Mouse (Mus musculus): ENCODE measurements around the gene Keap1. TPM values are rescaled to one million over a fixed set of nuclear protein-coding genes. Genes with fewer than 3 reads are reported as not detected.

The Keap1 gene
- total RNA-seq, 2 experiments from 2014 or later, result 47.9 to 50.8 TPM

DNA sequence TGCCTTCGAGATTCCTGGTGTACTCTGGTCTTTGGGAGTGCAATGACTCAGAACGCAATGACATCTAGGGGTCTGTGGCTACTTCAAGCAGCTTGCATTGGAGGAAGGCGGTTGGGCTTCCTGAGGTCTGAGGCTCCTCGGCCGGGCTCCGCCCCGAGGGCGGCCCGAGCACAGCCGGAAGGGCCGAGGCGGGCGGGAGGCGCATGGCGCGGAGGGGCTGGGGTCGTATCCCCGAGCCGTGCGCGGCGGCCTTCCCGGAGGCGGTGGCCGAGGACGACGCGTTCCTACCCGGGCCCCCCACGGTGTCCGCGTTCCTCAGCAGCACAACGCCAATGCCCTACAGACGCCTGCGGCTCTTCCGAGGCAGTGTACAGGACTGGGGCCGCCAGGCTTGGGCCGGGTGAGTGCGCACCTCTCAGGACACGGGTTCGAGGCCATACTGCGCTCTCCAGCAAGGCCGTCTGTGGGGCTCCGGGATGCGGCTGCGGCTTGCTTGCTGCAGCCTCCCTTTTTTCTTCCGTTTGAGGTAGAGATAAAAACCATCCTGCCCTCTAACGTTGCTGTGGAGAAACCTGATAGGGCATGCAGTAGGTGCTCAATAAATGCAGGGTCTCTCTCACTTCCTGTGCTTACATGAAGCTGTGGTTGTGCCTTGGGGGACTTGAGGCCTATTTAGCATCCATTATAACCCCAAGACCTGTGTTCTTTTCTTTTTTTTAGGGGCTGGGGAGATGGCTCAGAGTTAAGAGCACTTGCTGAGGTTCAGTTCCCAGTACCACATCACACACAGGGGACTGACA lies 57.5 kb downstream of the Keap1 start:
- DNase-seq (ENCODE audit: extremely low spot score in 1 of 2, low spot score in 2 of 2), result peak in 1 of 2 experiments; percentile 71
- intact Hi-C loops (cut with DNase I), result no loop called here

DNA sequence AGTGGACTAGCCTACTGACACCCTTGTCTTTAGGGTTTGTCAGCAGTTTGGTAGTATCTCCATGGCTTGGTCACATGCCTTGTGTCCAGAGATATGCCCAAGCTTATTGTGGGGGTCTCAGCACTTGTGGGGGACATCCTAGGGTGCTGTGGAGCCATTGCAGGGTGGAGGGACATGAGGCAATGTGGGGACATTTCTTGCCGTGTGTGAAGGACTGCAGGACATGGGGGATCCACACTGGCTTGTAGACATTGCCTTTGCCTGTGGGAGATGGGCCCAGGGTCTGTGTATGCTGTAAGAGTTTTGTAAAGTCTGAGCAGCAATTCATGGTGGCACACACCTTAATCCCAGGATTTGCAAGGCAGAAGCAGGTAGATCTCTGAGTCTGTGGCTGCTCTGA lies 58.3 kb downstream of the Keap1 start:
- intact Hi-C loops (cut with DNase I), result no loop called here
- no peak for DNase-seq (ENCODE audit: extremely low spot score in 1 of 2, low spot score in 2 of 2)

DNA sequence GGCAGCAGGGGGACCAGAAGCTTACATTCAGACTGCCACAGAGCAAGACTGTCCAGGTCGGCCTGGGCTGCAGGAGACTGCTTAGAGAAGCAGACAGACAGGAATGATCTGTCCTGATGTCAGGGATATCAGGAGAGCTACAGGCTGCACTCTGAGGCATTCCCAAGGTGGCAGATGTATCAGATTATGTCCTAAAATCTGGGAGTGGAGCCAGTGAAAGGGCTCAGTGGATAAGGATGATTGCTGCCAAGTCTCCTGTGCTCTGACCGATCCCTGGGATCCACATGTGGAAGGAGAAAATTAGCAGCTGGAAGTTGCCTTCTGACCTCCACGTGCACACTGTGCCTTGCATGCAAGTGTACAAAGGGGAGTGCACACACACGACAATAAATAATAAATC lies 58.8 kb downstream of the Keap1 start:
- no peak for DNase-seq (ENCODE audit: extremely low spot score in 1 of 2, low spot score in 2 of 2)

More for the DNA sequence above, 58.8 kb downstream of the Keap1 start:
- intact Hi-C loops (cut with DNase I), result no loop called here

Other genes with a start within 250 kb of the Keap1 start
- gene Mrpl4, start 236.6 kb downstream of the Keap1 start, total RNA-seq (2021), result 10 to 100 TPM; 53.3 to 56.0 TPM
- gene Icam1, start 223.4 kb downstream of the Keap1 start, total RNA-seq (2021), result 1 to 10 TPM; 3.1 to 3.3 TPM
- under 1 TPM in 1 of 2 experiments, not detected in 1; 0.63 TPM for gene Icam4, start 210.0 kb downstream of the Keap1 start, total RNA-seq (2021)
- gene Icam5, start 207.3 kb downstream of the Keap1 start, total RNA-seq (2021), result 100 to 1,000 TPM; 204 to 220 TPM
- gene Zglp1, start 172.3 kb downstream of the Keap1 start, total RNA-seq (2021), result under 1 TPM in 1 of 2 experiments, not detected in 1; 0.97 TPM
- gene Gm49373, start 166.3 kb downstream of the Keap1 start, total RNA-seq (2021), result 1 to 10 TPM in 1 of 2 experiments, not detected in 1; 1.1 TPM
- gene Fdx1l, start 165.7 kb downstream of the Keap1 start, total RNA-seq (2021), result 10 to 100 TPM; 48.1 to 53.0 TPM
- gene Gm38431, start 147.4 kb downstream of the Keap1 start, total RNA-seq (2021), result 1 to 10 TPM; 2.1 to 3.2 TPM
- 10 to 100 TPM; 31.2 to 31.4 TPM for gene Raver1, start 147.4 kb downstream of the Keap1 start, total RNA-seq (2021)
- 10 to 100 TPM; 11.2 to 13.2 TPM for gene Tyk2, start 108.1 kb downstream of the Keap1 start, total RNA-seq (2021)
- gene Cdc37, start 89.4 kb downstream of the Keap1 start, total RNA-seq (2021), result 100 to 1,000 TPM; 127 to 129 TPM
- 10 to 100 TPM; 65.6 to 67.5 TPM for gene Pde4a, start 73.6 kb downstream of the Keap1 start, total RNA-seq (2021)
- 1 to 10 TPM; 2.2 to 2.3 TPM for gene S1pr5, start 9.1 kb upstream of the Keap1 start, total RNA-seq (2021)
- 10 to 100 TPM; 29.7 to 33.9 TPM for gene Atg4d, start 25.9 kb upstream of the Keap1 start, total RNA-seq (2021)
- 10 to 100 TPM; 34.4 to 39.4 TPM for gene Kri1, start 48.6 kb upstream of the Keap1 start, total RNA-seq (2021)
- 10 to 100 TPM; 66.6 to 73.9 TPM for gene Cdkn2d, start 52.0 kb upstream of the Keap1 start, total RNA-seq (2021)
- gene Ap1m2, start 73.0 kb upstream of the Keap1 start, total RNA-seq (2021), result 1 to 10 TPM; 1.1 to 1.9 TPM
- gene Slc44a2, start 81.3 kb upstream of the Keap1 start, total RNA-seq (2021), result 10 to 100 TPM; 66.4 to 67.7 TPM
- 10 to 100 TPM; 88.4 to 89.2 TPM for gene Ilf3, start 128.5 kb upstream of the Keap1 start, total RNA-seq (2021)
- gene Qtrt1, start 172.5 kb upstream of the Keap1 start, total RNA-seq (2021), result 10 to 100 TPM; 33.2 to 35.1 TPM
- gene Dnm2, start 185.5 kb upstream of the Keap1 start, total RNA-seq (2021), result 10 to 100 TPM; 60.1 to 66.9 TPM

Data from left cerebral cortex, postnatal 10 days (tissue).